Mouse (Mus musculus) bone marrow, adult 2 months (tissue): ENCODE measurements around the gene Plekhg5.

Experiments
- CTCF ChIP-seq: fragments of 200-500 bp; IDR thresholded peaks from 2 replicates; pipeline ENCODE4 v1.5.1; 2011; ENCODE audit warnings: low read length, control low read depth; ENCODE audit not compliant: control insufficient read depth, insufficient read depth
- POLR2A ChIP-seq: fragments of 200-500 bp; IDR thresholded peaks from 2 replicates; pipeline ENCODE4 v1.6.1; 2011; ENCODE audit warnings: low read depth, mild to moderate bottlenecking, control low read depth, low read length, borderline replicate concordance; ENCODE audit not compliant: control insufficient read depth

DNA sequence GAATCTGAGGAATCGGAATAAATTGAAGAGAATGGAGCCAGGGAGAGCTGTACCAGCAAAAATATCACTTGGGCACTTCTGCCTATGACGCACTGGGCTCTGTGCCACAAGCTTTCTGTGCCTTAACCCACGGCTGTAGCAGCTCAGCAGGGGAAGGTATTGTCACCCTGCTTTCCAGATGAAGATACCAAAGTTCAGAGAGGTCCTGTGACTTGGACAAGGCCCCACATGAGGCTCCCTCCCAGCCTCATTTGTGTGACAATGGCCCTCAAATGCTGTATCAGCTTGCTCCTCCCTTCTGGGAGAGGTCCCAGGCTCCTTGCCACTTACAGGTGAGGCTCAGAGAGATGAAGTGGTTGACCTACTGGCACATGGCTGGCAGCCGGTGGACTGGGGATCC, 15.8 kb downstream of the Plekhg5 start:
- TF ChIP-seq CTCF (no peak), POLR2A (no peak)
